Comparison of ENCODE assay signal across 9 mouse cellular contexts in the genomic region with DNA sequence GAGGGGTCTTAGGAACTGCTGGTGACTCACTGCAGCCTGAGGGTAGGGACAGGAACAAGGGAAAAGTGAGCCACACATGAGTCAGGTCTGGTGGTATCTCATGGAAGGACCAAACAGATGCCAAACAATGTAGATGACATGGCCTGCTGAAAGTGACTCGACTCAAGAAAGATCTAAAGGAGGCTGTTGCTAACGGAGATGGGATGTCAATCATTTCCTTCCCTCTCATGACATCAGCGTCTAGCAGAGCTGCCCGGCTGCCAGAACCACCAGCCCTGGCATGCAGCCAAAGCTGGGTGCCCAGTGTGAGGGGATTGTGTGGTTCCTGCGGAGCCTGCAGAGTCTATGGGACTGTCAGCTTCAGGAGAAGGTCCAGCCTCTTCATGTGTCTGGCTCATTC.
DNase-seq lines count a peak whose midpoint lies in the region; ATAC-seq and TF ChIP-seq lines count a peak whose summit lies in the region.
"Had no signal": no experiment of that assay in that cellular context is flagged by ENCODE, and none has a peak within 500 bp of the region (broad histone marks: within the 10 kb centered on the region; RNA-seq: fewer than 3 reads in every experiment).

No protein-coding gene starts in this region.

- peaks cover 14% of the 10 kb centered on the region; the same call in 1 of the 2 replicates for H3K4me1 ChIP-seq in midbrain, embryonic 12.5 days
- H3K4me1 ChIP-seq in midbrain, embryonic 11.5 days (ENCODE audit: control insufficient read depth, insufficient read depth, low read length), result no peaks in the 10 kb centered on the region
- H3K4me1 ChIP-seq in forebrain, embryonic 15.5 days, result peaks cover 12% of the 10 kb centered on the region
- peaks cover 17% of the 10 kb centered on the region for H3K4me1 ChIP-seq in kidney, embryonic 14.5 days (ENCODE audit: control insufficient read depth, insufficient read depth, low read length)

- peaks cover 19% of the 10 kb centered on the region for H3K27me3 ChIP-seq in midbrain, embryonic 12.5 days
- H3K27me3 ChIP-seq in midbrain, embryonic 11.5 days (ENCODE audit: control insufficient read depth, insufficient read depth, low read length), result peaks cover 6% of the 10 kb centered on the region
- H3K27me3 ChIP-seq in forebrain, embryonic 15.5 days, result peaks cover 3% of the 10 kb centered on the region
- no peaks in the 10 kb centered on the region for H3K27me3 ChIP-seq in myocyte (ENCODE audit: control insufficient read depth, insufficient read depth, insufficient read length)
- H3K27me3 ChIP-seq in kidney, embryonic 14.5 days (ENCODE audit: control insufficient read depth, insufficient read depth, low read length), result peaks cover 1% of the 10 kb centered on the region; the same call in 1 of the 2 replicates

- no peak overlapping the region for H3ac ChIP-seq in myocyte (ENCODE audit: control insufficient read depth, insufficient read length)

- H3K9ac ChIP-seq in midbrain, embryonic 12.5 days (replicated peaks), result no peak overlapping the region
- H3K9ac ChIP-seq in midbrain, embryonic 11.5 days (ENCODE audit: low read length), result no peak overlapping the region
- no peak overlapping the region for H3K9ac ChIP-seq in forebrain, embryonic 15.5 days (replicated peaks)
- no peak overlapping the region for H3K9ac ChIP-seq in kidney, embryonic 14.5 days (ENCODE audit: low read depth, low read length)
- H3K9ac ChIP-seq: limb, embryonic 15.5 days had no signal

- H3K9me3 ChIP-seq in midbrain, embryonic 12.5 days, result no peaks in the 10 kb centered on the region
- no peaks in the 10 kb centered on the region for H3K9me3 ChIP-seq in midbrain, embryonic 11.5 days (ENCODE audit: control insufficient read depth, low read length)
- no peaks in the 10 kb centered on the region for H3K9me3 ChIP-seq in forebrain, embryonic 15.5 days
- no peaks in the 10 kb centered on the region for H3K9me3 ChIP-seq in kidney, embryonic 14.5 days (ENCODE audit: control insufficient read depth, low read length)
- H3K9me3 ChIP-seq: limb, embryonic 15.5 days had no signal

- peak; percentile 15 to 36 for DNase-seq in cerebellum, postnatal 25 days
- no peak for DNase-seq in cerebellum, adult 18-20 months
- DNase-seq in midbrain, embryonic 11.5 days (ENCODE audit: low spot score, missing footprints), result no peak
- DNase-seq in kidney, adult 8-10 months, result no peak

- TF ChIP-seq POLR2A in myocyte (IDR thresholded peaks at IDR 0.05; ENCODE audit: insufficient read length, low read depth), result no peak

- ATAC-seq in midbrain, embryonic 12.5 days (ENCODE audit: low FRiP score, low read depth), result no peak
- no peak for ATAC-seq in midbrain, embryonic 11.5 days (ENCODE audit: low FRiP score)
- peak; percentile 88 for ATAC-seq in forebrain, embryonic 15.5 days (replicated peaks)
- ATAC-seq in kidney, embryonic 14.5 days (ENCODE audit: low FRiP score, low TSS enrichment), result no peak

- H3K27ac ChIP-seq in midbrain, embryonic 12.5 days (replicated peaks), result 0 out of 2 replicates have a peak overlapping the region, but pooled peaks have one; percentile 4
- H3K27ac ChIP-seq in midbrain, embryonic 11.5 days (ENCODE audit: low read depth, low read length), result no peak overlapping the region
- no peak overlapping the region; the same call in 1 of the 2 replicates for H3K27ac ChIP-seq in forebrain, embryonic 15.5 days (replicated peaks)
- no peak overlapping the region for H3K27ac ChIP-seq in kidney, embryonic 14.5 days (ENCODE audit: low read depth, low read length)
- H3K27ac ChIP-seq: limb, embryonic 15.5 days had no signal

- 46% methylated on average over 5 of the region's 5 CpGs for WGBS in midbrain, embryonic 12.5 days
- 71% methylated on average over 5 of the region's 5 CpGs for WGBS in midbrain, embryonic 11.5 days
- 4% methylated on average over 5 of the region's 5 CpGs for WGBS in forebrain, embryonic 15.5 days
- 46% methylated on average over 5 of the region's 5 CpGs for WGBS in kidney, embryonic 14.5 days

- H3K79me2 ChIP-seq in myocyte (ENCODE audit: control insufficient read depth, insufficient read depth), result no peaks in the 10 kb centered on the region

- H3K4me2 ChIP-seq in midbrain, embryonic 12.5 days (replicated peaks), result no peak overlapping the region
- no peak overlapping the region for H3K4me2 ChIP-seq in midbrain, embryonic 11.5 days
- H3K4me2 ChIP-seq in forebrain, embryonic 15.5 days (replicated peaks), result no peak overlapping the region
- H3K4me2 ChIP-seq in myocyte (ENCODE audit: low read depth), result peak overlapping the region; percentile 53
- H3K4me2 ChIP-seq in kidney, embryonic 14.5 days (replicated peaks; ENCODE audit: low read depth, low read length), result no peak overlapping the region
- H3K4me2 ChIP-seq: limb, embryonic 15.5 days had no signal

- no peak overlapping the region for H3K4me3 ChIP-seq in midbrain, embryonic 12.5 days
- H3K4me3 ChIP-seq in midbrain, embryonic 11.5 days (ENCODE audit: low read depth, low read length), result no peak overlapping the region
- no peak overlapping the region for H3K4me3 ChIP-seq in forebrain, embryonic 15.5 days
- no peak overlapping the region for H3K4me3 ChIP-seq in myocyte
- H3K4me3 ChIP-seq in kidney, embryonic 14.5 days (ENCODE audit: low read length), result no peak overlapping the region
- H3K4me3 ChIP-seq: limb, embryonic 15.5 days had no signal

- no peaks in the 10 kb centered on the region for H3K36me3 ChIP-seq in midbrain, embryonic 12.5 days
- H3K36me3 ChIP-seq in midbrain, embryonic 11.5 days (ENCODE audit: control insufficient read depth, insufficient read depth, low read length), result no peaks in the 10 kb centered on the region
- H3K36me3 ChIP-seq in forebrain, embryonic 15.5 days, result no peaks in the 10 kb centered on the region
- H3K36me3 ChIP-seq in myocyte (ENCODE audit: control insufficient read depth, insufficient read depth), result no peaks in the 10 kb centered on the region
- H3K36me3 ChIP-seq in kidney, embryonic 14.5 days (ENCODE audit: control insufficient read depth, insufficient read depth, low read length), result no peaks in the 10 kb centered on the region
- H3K36me3 ChIP-seq: limb, embryonic 15.5 days had no signal

TF ChIP-seq in myocyte, 11 proteins besides CTCF, POLR2A, EP300 and RAD21:
- TF ChIP-seq USF1 (IDR thresholded peaks at IDR 0.05; ENCODE audit: low read depth), result no peak
- TF ChIP-seq REST (IDR thresholded peaks at IDR 0.05; ENCODE audit: insufficient read depth, insufficient read length), result no peak
TF ChIP-seq in myocyte: peak in this region for 0.

Comparison
In these comparisons a context has a peak if more than half of its experiments do, and no peak if none do; other contexts are left out.
1. DNase-seq: peak in cerebellum, postnatal 25 days (2 of 2); none in cerebellum, adult 18-20 months (0 of 2), midbrain, embryonic 11.5 days (single experiment) and kidney, adult 8-10 months (0 of 2).